Mouse (Mus musculus) C2C12 (cell line): ENCODE data around the gene Pdk2. TPM values are rescaled to one million over a fixed set of nuclear protein-coding genes. Genes with fewer than 3 reads are reported as not detected.
A peak's percentile ranks its signal among the peaks of the same experiment; 100 is the strongest.

Experiments
- H3K27me3 ChIP-seq: one replicate; pipeline ENCODE4 v1.6.1; 2011; ENCODE audit not compliant: control insufficient read depth, insufficient read depth, insufficient read length
- H3K36me3 ChIP-seq: one replicate; pipeline ENCODE4 v1.6.1; 2011; ENCODE audit not compliant: control insufficient read depth, insufficient read depth
- H3K4me3 ChIP-seq: one replicate; pipeline ENCODE4 v1.5.1; 2011; ENCODE audit warnings: mild to moderate bottlenecking, control low read depth; ENCODE audit not compliant: poor library complexity, insufficient read depth, severe bottlenecking
- H3K79me2 ChIP-seq: one replicate; pipeline ENCODE4 v1.6.1; 2011; ENCODE audit not compliant: control insufficient read depth, insufficient read depth
- H3K79me3 ChIP-seq: one replicate; pipeline ENCODE4 v1.6.1; 2011; ENCODE audit warnings: low read depth, control low read depth
- H3ac ChIP-seq: one replicate; pipeline ENCODE3; 2011; ENCODE audit warnings: low read depth; ENCODE audit not compliant: control insufficient read depth, insufficient read length
- CEBPB ChIP-seq: IDR thresholded peaks from one replicate; pipeline ENCODE4 v1.6.1; 2011; ENCODE audit warnings: low read depth, mild to moderate bottlenecking, control low read depth, moderate library complexity
- CTCF ChIP-seq: IDR thresholded peaks from one replicate; pipeline ENCODE4 v1.5.1; 2011; ENCODE audit not compliant: control insufficient read depth, insufficient read depth, insufficient read length
- FOSL1 ChIP-seq: IDR thresholded peaks from one replicate; pipeline ENCODE4 v1.8.0; 2011; ENCODE audit warnings: mild to moderate bottlenecking, low read length; ENCODE audit not compliant: poor library complexity, insufficient read depth, severe bottlenecking
- MAX ChIP-seq: IDR thresholded peaks from one replicate; pipeline ENCODE4 v1.6.1; 2011; ENCODE audit warnings: mild to moderate bottlenecking, control low read depth
- MYOD1 ChIP-seq: IDR thresholded peaks from one replicate; pipeline ENCODE4 v1.6.1; 2011; ENCODE audit warnings: low read depth; ENCODE audit not compliant: control insufficient read depth, insufficient read length
- MYOG ChIP-seq: IDR thresholded peaks from one replicate; pipeline ENCODE4 v1.6.1; 2011; ENCODE audit not compliant: control insufficient read depth, insufficient read length; ENCODE audit errors: extremely low read depth
- USF1 ChIP-seq: IDR thresholded peaks from one replicate; pipeline ENCODE4 v1.6.1; 2011; ENCODE audit warnings: low read depth, mild to moderate bottlenecking, control low read depth, moderate library complexity
- polyA plus RNA-seq: library from polyadenylated mRNA; unstranded; fragments of >200 nt; fragmentation: generic; extraction: Trizol; gene quantifications from one replicate; pipeline ENCODE4 v1.2.1, GENCODE M21; 2012; ENCODE audit warnings: missing spikeins

The Pdk2 gene
- polyA plus RNA-seq, 1 experiment = 1.8 TPM

GRCm38 (mm10) chr11:94990749-94991577 lies 50.2 kb downstream of the Pdk2 start, which contains the start of gene Ppp1r9b:
Gene Ppp1r9b (plus strand): TSS chr11:94991035.
- Histone ChIP-seq H3K36me3 (peaks cover 18% of the 10 kb centered on the region), H3K4me3 (peak within 1 kb of the TSS; percentile 79), H3ac (peak within 1 kb of the TSS; percentile 85), H3K27me3 (no peaks in the 10 kb centered on the region), H3K79me2 (peaks cover 52% of the 10 kb centered on the region), H3K79me3 (peaks cover 39% of the 10 kb centered on the region)
- TF ChIP-seq MYOG (no peak), USF1 (no peak), CEBPB (no peak), MAX (no peak), MYOD1 (no peak), CTCF (no peak), FOSL1 (no peak)

GRCm38 (mm10) chr11:94990102-94990748 lies 50.9 kb downstream of the Pdk2 start:
- TF ChIP-seq USF1 = no peak
- no peak for TF ChIP-seq MYOD1
- no peak for TF ChIP-seq MYOG
- TF ChIP-seq FOSL1 = no peak
- no peak for TF ChIP-seq CTCF
- TF ChIP-seq MAX = no peak
- no peak for TF ChIP-seq CEBPB
- peaks cover 44% of the 10 kb centered on the region for H3K79me2 ChIP-seq
- H3K79me3 ChIP-seq = peaks cover 32% of the 10 kb centered on the region
- no peaks in the 10 kb centered on the region for H3K27me3 ChIP-seq
- H3K4me3 ChIP-seq = peak overlapping the region; percentile 79
- H3ac ChIP-seq = peak overlapping the region; percentile 16
- peaks cover 12% of the 10 kb centered on the region for H3K36me3 ChIP-seq

- Histone ChIP-seq H3K79me3 (peaks cover 26% of the 10 kb centered on the region), H3K27me3 (no peaks in the 10 kb centered on the region), H3K4me3 (peak overlapping the region; percentile 34), H3ac (peak overlapping the region; percentile 69), H3K79me2 (peaks cover 38% of the 10 kb centered on the region), H3K36me3 (peaks cover 6% of the 10 kb centered on the region)
- TF ChIP-seq MYOD1 = peak; percentile 71
- no peak for TF ChIP-seq CTCF
- TF ChIP-seq MAX = peak; percentile 15
- no peak for TF ChIP-seq USF1
- no peak for TF ChIP-seq FOSL1
Measured at GRCm38 (mm10) chr11:94989562-94990017, 51.6 kb downstream of the Pdk2 start.

DNA sequence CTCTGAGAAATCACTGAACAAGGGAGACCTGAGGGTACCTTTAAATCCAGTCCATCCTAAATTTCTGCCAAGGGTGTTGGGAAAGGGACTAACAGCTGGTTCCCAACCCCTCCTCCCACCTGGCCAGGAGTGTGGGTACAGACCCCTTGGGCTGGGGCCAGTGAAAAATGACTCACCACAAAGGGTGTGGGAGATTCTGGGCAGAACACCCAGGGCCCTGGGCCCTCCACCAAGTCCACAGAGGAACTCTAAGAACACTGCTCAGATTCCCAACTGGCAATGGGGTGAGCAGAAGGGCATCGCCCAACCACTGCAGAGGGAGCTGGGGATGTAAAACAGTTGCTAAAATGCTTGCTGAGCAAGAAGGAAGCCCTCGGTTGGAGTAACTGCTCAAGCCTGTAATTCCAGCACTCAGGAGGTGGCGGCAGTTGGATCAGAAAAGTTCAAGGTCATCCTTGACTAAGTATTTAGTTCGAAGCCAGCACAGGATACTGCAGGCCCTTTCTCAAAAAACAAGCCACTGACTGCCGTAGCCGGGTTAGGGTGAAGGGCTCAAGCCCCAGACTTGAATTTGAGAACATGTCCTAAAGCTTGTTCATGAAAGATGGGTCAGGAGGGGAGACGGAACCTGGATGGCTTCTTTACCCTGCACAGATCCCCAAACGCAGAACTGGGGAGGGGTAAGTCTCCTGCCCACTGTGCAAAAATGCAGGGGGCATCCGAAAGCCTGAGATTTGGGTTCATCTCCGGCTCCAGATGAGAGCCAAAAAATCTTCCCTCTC lies 52.2 kb downstream of the Pdk2 start:
- Histone ChIP-seq H3K79me3 (peaks cover 20% of the 10 kb centered on the region), H3K36me3 (no peaks in the 10 kb centered on the region), H3ac (peak overlapping the region; percentile 69), H3K79me2 (peaks cover 32% of the 10 kb centered on the region), H3K4me3 (peak overlapping the region; percentile 34), H3K27me3 (no peaks in the 10 kb centered on the region)
- TF ChIP-seq CEBPB = no peak

DNA sequence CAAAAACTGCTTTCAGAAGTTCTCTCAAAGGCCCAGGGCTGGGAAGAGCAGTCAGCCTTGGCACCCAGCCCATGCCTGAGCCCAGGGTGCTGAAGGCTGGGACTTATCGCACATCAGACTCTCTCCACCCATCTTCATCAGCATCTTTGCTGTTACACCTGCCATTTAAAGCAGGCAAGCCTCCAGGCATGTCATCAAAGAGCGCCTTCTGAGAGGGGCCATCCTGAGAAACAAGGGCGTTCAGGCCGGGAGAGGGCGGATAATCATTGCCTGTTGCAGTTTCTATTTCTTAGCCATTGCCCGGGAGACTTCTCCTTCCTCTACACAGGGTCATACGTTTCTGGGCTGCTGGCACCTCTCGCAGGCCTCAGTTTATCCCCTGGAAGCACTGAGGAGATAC lies 53.3 kb downstream of the Pdk2 start:
- Histone ChIP-seq H3K4me3 (no peak overlapping the region), H3ac (no peak overlapping the region), H3K27me3 (no peaks in the 10 kb centered on the region), H3K79me2 (peaks cover 21% of the 10 kb centered on the region), H3K79me3 (peaks cover 9% of the 10 kb centered on the region), H3K36me3 (no peaks in the 10 kb centered on the region)
- TF ChIP-seq FOSL1 = no peak
- no peak for TF ChIP-seq CEBPB
- no peak for TF ChIP-seq MAX
- no peak for TF ChIP-seq MYOD1
- no peak for TF ChIP-seq CTCF
- TF ChIP-seq USF1 = no peak
- no peak for TF ChIP-seq MYOG
